Mouse (Mus musculus) embryonic facial prominence, embryonic 15.5 days (tissue): ENCODE data around the gene Plxdc1. TPM values are rescaled to one million over a fixed set of nuclear protein-coding genes. Genes with fewer than 3 reads are reported as not detected.

ENCODE experiments used
- ATAC-seq: fragments of 200-750 bp; cut with Nextera tagmentation; 2 replicates; pipeline ENCODE4 v1.8.0; 2017; ENCODE audit warnings: low read depth, moderate TSS enrichment; ENCODE audit not compliant: insufficient number of reproducible peaks, low FRiP score, low TSS enrichment
- H3K27ac ChIP-seq: fragments of 300-500 bp; sonication (generic); replicated peaks from 2 replicates; pipeline ENCODE4 v1.5.1; 2015; ENCODE audit warnings: mild to moderate bottlenecking, inconsistent platforms
- H3K27me3 ChIP-seq: fragments of 300-500 bp; sonication (generic); 2 replicates; pipeline ENCODE4 v1.6.1; 2015; ENCODE audit warnings: inconsistent platforms
- H3K36me3 ChIP-seq: fragments of 300-500 bp; sonication (generic); 2 replicates; pipeline ENCODE4 v1.6.1; 2015; ENCODE audit warnings: mild to moderate bottlenecking, inconsistent platforms
- H3K4me1 ChIP-seq: fragments of 300-500 bp; sonication (generic); 2 replicates; pipeline ENCODE4 v1.6.1; 2015; ENCODE audit warnings: inconsistent platforms
- H3K4me2 ChIP-seq: fragments of 300-500 bp; sonication (generic); replicated peaks from 2 replicates; pipeline ENCODE4 v1.6.1; 2015; ENCODE audit warnings: mild to moderate bottlenecking, inconsistent platforms
- H3K4me3 ChIP-seq: fragments of 300-500 bp; sonication (generic); replicated peaks from 2 replicates; pipeline ENCODE4 v1.5.1; 2015; ENCODE audit warnings: mild to moderate bottlenecking, inconsistent platforms
- H3K9ac ChIP-seq: fragments of 300-500 bp; sonication (generic); 2 replicates; pipeline ENCODE4 v1.6.1; 2015; ENCODE audit warnings: inconsistent platforms
- H3K9me3 ChIP-seq: fragments of 300-500 bp; sonication (generic); replicated peaks from 2 replicates; pipeline ENCODE4 v1.6.1; 2016; ENCODE audit warnings: inconsistent platforms
- WGBS: fragments of 180-500 bp; shearing (Covaris S2); methylation state at CpG from one replicate; pipeline ENCODE4 v1.1.7; 2015; 5-methylcytosine and 5-hydroxymethylcytosine counted together
- polyA plus RNA-seq: library from polyadenylated mRNA; unstranded; fragments of >200 nt; fragmentation: Nextera tagmentation; extraction: Ambion mirVana; gene quantifications from 2 replicates; pipeline ENCODE4 v1.2.1, GENCODE M21; 2015

Plxdc1 gene
- polyA plus RNA-seq, 1 experiment from 2014 or later: 2.3 TPM

GRCm38 (mm10) chr11:98012831-98013230 is 26.6 kb upstream of the Plxdc1 start:
- ATAC-seq: no peak
- H3K9me3 ChIP-seq: no peaks in the 10 kb centered on the region
- peaks cover 71% of the 10 kb centered on the region for H3K36me3 ChIP-seq
- no peak overlapping the region for H3K27ac ChIP-seq
- no peak overlapping the region for H3K9ac ChIP-seq
- WGBS: 81% methylated on average over 10 of the region's 10 CpGs
- no peak overlapping the region for H3K4me2 ChIP-seq
- H3K27me3 ChIP-seq: no peaks in the 10 kb centered on the region
- no peak overlapping the region for H3K4me3 ChIP-seq
- H3K4me1 ChIP-seq: no peaks in the 10 kb centered on the region

- H3K4me1 ChIP-seq: no peaks in the 10 kb centered on the region
- H3K4me2 ChIP-seq: no peak overlapping the region
- ATAC-seq: no peak
- WGBS: 65% methylated on average over 9 of the region's 9 CpGs
- H3K36me3 ChIP-seq: peaks cover 69% of the 10 kb centered on the region
- no peak overlapping the region for H3K4me3 ChIP-seq
- no peaks in the 10 kb centered on the region for H3K9me3 ChIP-seq
- no peaks in the 10 kb centered on the region for H3K27me3 ChIP-seq
- no peak overlapping the region for H3K27ac ChIP-seq
- H3K9ac ChIP-seq: no peak overlapping the region
Observed at GRCm38 (mm10) chr11:98011716-98012115, 25.5 kb upstream of the Plxdc1 start.

DNA sequence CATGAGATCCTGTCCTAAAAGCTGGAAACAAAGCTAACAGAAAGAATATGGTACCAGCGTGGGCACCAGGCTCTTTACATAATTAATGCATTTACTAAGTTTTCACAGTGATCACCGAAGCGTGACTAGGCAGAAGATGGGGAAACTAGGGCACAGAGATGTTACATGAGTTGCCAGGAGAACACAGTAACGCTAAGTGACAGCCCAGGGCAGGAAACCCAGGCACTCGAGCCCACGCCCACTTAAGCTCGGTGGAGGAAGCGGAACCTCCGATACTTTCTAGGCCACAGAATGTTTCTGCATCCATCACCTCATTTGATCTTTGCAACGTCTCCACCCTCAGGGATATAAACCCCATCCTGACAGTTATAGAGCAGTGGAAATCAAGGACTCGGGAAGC is 21.8 kb upstream of the Plxdc1 start:
- H3K4me2 ChIP-seq: no peak overlapping the region
- peaks cover 61% of the 10 kb centered on the region for H3K36me3 ChIP-seq
- WGBS: 67% methylated on average over 11 of the region's 11 CpGs
- no peak overlapping the region for H3K27ac ChIP-seq
- H3K9me3 ChIP-seq: no peaks in the 10 kb centered on the region
- peaks cover 11% of the 10 kb centered on the region for H3K4me1 ChIP-seq
- no peak overlapping the region for H3K4me3 ChIP-seq
- no peak for ATAC-seq
- H3K9ac ChIP-seq: no peak overlapping the region
- no peaks in the 10 kb centered on the region for H3K27me3 ChIP-seq

- Histone ChIP-seq H3K27me3 (peaks cover 4% of the 10 kb centered on the region; the same call in 1 of the 2 replicates), H3K4me3 (no peak overlapping the region), H3K4me1 (peaks cover 24% of the 10 kb centered on the region), H3K36me3 (peaks cover 54% of the 10 kb centered on the region), H3K9ac (no peak overlapping the region), H3K4me2 (no peak overlapping the region), H3K9me3 (no peaks in the 10 kb centered on the region), H3K27ac (no peak overlapping the region)
- WGBS: 82% methylated on average over 10 of the region's 10 CpGs
- no peak for ATAC-seq
Observed at GRCm38 (mm10) chr11:98005686-98006085, 19.4 kb upstream of the Plxdc1 start.

DNA sequence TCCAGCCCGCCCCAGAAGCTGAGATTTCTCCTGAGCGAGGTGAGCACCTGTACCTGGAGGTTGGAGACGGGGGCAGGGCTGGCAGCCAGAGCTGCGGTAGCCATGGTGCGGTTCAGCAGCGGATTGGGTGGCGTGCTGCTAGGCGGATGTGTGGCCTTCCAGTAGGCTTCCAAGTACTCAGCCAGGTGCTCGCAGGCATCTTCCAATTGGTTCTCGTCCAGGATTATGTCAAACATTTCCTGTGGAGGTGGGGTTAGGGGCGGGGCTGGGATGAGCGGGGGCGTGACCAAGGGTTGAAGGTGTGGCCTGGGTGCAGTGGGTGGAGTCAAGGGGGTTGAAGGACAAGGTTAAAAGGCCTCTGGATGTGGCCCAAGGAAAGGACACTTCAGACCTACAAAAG is 18.8 kb upstream of the Plxdc1 start:
- Histone ChIP-seq H3K4me3 (no peak overlapping the region), H3K27me3 (peaks cover 4% of the 10 kb centered on the region; the same call in 1 of the 2 replicates), H3K4me2 (no peak overlapping the region), H3K36me3 (peaks cover 49% of the 10 kb centered on the region), H3K9ac (no peak overlapping the region), H3K4me1 (peaks cover 24% of the 10 kb centered on the region), H3K27ac (no peak overlapping the region), H3K9me3 (no peaks in the 10 kb centered on the region)
- no peak for ATAC-seq
- WGBS: 50% methylated on average over 13 of the region's 13 CpGs

GRCm38 (mm10) chr11:98004161-98004560 is 17.9 kb upstream of the Plxdc1 start:
- ATAC-seq: no peak
- Histone ChIP-seq H3K4me1 (peaks cover 33% of the 10 kb centered on the region), H3K9me3 (no peaks in the 10 kb centered on the region), H3K36me3 (peaks cover 40% of the 10 kb centered on the region), H3K27me3 (peaks cover 4% of the 10 kb centered on the region; the same call in 1 of the 2 replicates), H3K27ac (0 out of 2 replicates have a peak overlapping the region, but pooled peaks have one; percentile 4), H3K9ac (no peak overlapping the region), H3K4me3 (no peak overlapping the region), H3K4me2 (no peak overlapping the region)
- WGBS: 54% methylated on average over 8 of the region's 8 CpGs

- Histone ChIP-seq H3K9ac (no peak overlapping the region), H3K27me3 (peaks cover 4% of the 10 kb centered on the region; the same call in 1 of the 2 replicates), H3K9me3 (no peaks in the 10 kb centered on the region), H3K36me3 (peaks cover 31% of the 10 kb centered on the region; the same call in 1 of the 2 replicates), H3K27ac (no peak overlapping the region), H3K4me1 (peaks cover 38% of the 10 kb centered on the region), H3K4me2 (peak overlapping the region; percentile 13; the same call in 1 of the 2 replicates), H3K4me3 (no peak overlapping the region)
- 49% methylated on average over 17 of the region's 17 CpGs for WGBS
- ATAC-seq: no peak
Observed at GRCm38 (mm10) chr11:98003171-98003671, 17.0 kb upstream of the Plxdc1 start.

DNA sequence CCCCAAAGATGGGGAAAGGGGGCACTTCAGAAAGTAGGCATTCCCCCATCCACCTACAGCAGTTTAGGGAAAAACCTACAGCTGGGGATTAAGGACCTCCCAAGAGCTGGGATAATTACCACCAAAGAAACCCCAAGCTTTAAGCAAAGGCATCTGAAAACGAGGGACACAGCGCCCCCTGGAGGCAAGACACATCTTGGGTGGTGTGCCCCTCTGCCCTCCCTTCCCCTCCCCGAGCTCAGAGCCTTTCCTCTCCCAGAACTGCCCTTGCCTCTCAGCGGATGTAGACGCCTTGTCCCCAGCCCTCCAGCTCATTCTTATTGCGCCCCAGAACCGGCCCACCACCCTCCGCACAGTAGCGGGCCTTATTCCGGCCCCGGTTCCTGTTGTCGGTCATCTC is 16.4 kb upstream of the Plxdc1 start:
- Histone ChIP-seq H3K27me3 (peaks cover 4% of the 10 kb centered on the region; the same call in 1 of the 2 replicates), H3K4me1 (peaks cover 38% of the 10 kb centered on the region), H3K4me3 (no peak overlapping the region), H3K9me3 (no peaks in the 10 kb centered on the region), H3K4me2 (peak overlapping the region; percentile 13; the same call in 1 of the 2 replicates), H3K36me3 (peaks cover 25% of the 10 kb centered on the region; the same call in 1 of the 2 replicates), H3K27ac (no peak overlapping the region), H3K9ac (no peak overlapping the region)
- 20% methylated on average over 12 of the region's 12 CpGs for WGBS
- no peak for ATAC-seq

DNA sequence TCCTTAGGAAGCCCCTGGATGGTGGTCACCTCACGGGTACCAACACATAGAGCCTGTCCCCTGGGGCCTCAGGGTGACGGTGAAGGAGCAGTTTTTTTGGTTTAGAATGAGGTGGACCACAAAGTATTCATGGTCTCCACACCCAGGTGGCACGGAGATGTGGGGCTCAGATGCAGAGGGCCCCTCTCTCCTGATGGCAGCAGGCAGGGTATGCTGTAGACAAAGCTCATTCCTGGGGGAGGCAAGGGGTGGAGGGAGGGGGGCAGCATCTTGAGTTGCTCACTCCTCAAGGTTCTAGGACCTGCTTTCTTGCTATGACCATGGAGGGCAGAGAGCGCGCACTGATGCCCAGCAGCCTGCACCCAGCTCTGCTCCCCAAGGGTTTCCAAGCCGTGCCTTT is 15.7 kb upstream of the Plxdc1 start:
- 56% methylated on average over 6 of the region's 6 CpGs for WGBS
- no peak overlapping the region for H3K4me2 ChIP-seq
- no peak for ATAC-seq
- no peak overlapping the region for H3K27ac ChIP-seq
- H3K27me3 ChIP-seq: peaks cover 4% of the 10 kb centered on the region; the same call in 1 of the 2 replicates
- H3K4me1 ChIP-seq: peaks cover 38% of the 10 kb centered on the region
- H3K9me3 ChIP-seq: no peaks in the 10 kb centered on the region
- H3K4me3 ChIP-seq: no peak overlapping the region
- no peak overlapping the region for H3K9ac ChIP-seq
- peaks cover 22% of the 10 kb centered on the region; the same call in 1 of the 2 replicates for H3K36me3 ChIP-seq

GRCm38 (mm10) chr11:98001351-98001824 is 15.1 kb upstream of the Plxdc1 start:
- H3K27ac ChIP-seq: no peak overlapping the region
- no peaks in the 10 kb centered on the region for H3K9me3 ChIP-seq
- H3K36me3 ChIP-seq: peaks cover 18% of the 10 kb centered on the region; the same call in 1 of the 2 replicates
- H3K4me2 ChIP-seq: no peak overlapping the region
- H3K4me3 ChIP-seq: no peak overlapping the region
- H3K4me1 ChIP-seq: peaks cover 38% of the 10 kb centered on the region
- H3K9ac ChIP-seq: no peak overlapping the region
- 40% methylated on average over 11 of the region's 11 CpGs for WGBS
- ATAC-seq: no peak
- peaks cover 4% of the 10 kb centered on the region; the same call in 1 of the 2 replicates for H3K27me3 ChIP-seq

DNA sequence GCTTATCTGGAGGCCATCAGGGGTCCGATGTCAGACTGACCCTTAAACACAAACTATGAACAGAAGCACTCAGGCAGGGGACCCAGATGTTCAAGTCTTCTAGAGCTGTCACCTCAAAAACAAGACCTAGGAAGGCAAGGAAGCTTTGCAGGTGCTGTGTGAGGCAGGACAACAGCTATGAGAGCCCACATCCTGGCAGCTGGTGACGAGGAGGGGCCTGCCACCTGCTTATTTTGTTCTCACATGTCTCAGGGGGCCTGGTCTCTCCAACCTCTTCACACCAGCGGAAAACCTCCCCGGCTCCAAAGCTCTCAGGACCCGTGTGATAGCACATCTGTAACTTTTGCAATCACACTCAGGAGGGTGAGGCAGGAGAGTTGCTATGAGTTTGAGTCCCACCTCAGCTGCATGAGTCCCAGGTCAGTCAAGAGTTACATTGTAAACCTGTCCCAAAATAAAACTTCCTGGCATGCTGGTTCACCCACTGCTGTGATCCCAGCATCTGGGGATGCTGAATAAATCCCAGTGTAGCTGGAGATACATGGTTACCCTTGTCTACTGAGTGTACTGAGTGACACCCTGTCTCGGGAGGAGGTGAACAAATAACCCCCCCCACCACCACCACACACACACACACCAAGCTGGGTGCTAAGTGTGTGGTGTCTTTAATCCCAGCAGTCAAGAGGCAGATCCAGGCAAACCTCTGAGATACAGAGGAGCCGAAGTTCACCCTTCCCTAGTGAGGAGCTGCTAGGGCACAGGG is 14.3 kb upstream of the Plxdc1 start:
- Histone ChIP-seq H3K9ac (no peak overlapping the region), H3K27ac (no peak overlapping the region), H3K27me3 (peaks cover 4% of the 10 kb centered on the region; the same call in 1 of the 2 replicates), H3K4me1 (peaks cover 42% of the 10 kb centered on the region), H3K9me3 (no peaks in the 10 kb centered on the region), H3K4me2 (no peak overlapping the region), H3K4me3 (no peak overlapping the region), H3K36me3 (peaks cover 17% of the 10 kb centered on the region; the same call in 1 of the 2 replicates)
- no peak for ATAC-seq
- WGBS: 43% methylated on average over 7 of the region's 7 CpGs
